Mouse (Mus musculus): ENCODE data around the gene Anxa6. TPM values are rescaled to one million over a fixed set of nuclear protein-coding genes. Genes with fewer than 3 reads are reported as not detected.

Gene Anxa6
- total RNA-seq, 4 experiments from 2014 or later = 121 to 184 (median 133) TPM

GRCm38 (mm10) chr11:54998284-54998683 is 35.0 kb downstream of the Anxa6 start:
- DNase-seq = peak; percentile 37

GRCm38 (mm10) chr11:54996176-54996575 is 37.1 kb downstream of the Anxa6 start:
- DNase-seq = no peak

GRCm38 (mm10) chr11:54989920-54990319 is 43.3 kb downstream of the Anxa6 start:
- no peak for DNase-seq

GRCm38 (mm10) chr11:54988754-54989349 is 44.4 kb downstream of the Anxa6 start:
- no peak for DNase-seq

GRCm38 (mm10) chr11:54987974-54988373 is 45.3 kb downstream of the Anxa6 start:
- no peak for DNase-seq

GRCm38 (mm10) chr11:54985086-54985485 is 48.2 kb downstream of the Anxa6 start:
- DNase-seq = no peak

- no peak for DNase-seq
Observed at GRCm38 (mm10) chr11:54984581-54984980, 48.7 kb downstream of the Anxa6 start.

GRCm38 (mm10) chr11:54984085-54984484 is 49.2 kb downstream of the Anxa6 start:
- DNase-seq = peak; percentile 42

- DNase-seq = no peak
Observed at GRCm38 (mm10) chr11:54982520-54982919, 50.7 kb downstream of the Anxa6 start.

GRCm38 (mm10) chr11:54981630-54982029 is 51.6 kb downstream of the Anxa6 start:
- DNase-seq = no peak

- DNase-seq = no peak
Observed at GRCm38 (mm10) chr11:54977385-54977937, 55.8 kb downstream of the Anxa6 start.

GRCm38 (mm10) chr11:54976351-54976750 is 56.9 kb downstream of the Anxa6 start:
- DNase-seq = no peak

- no peak for DNase-seq
Observed at GRCm38 (mm10) chr11:54975756-54976155, 57.5 kb downstream of the Anxa6 start.

GRCm38 (mm10) chr11:54975340-54975739 is 57.9 kb downstream of the Anxa6 start:
- no peak for DNase-seq

- no peak for DNase-seq
Observed at GRCm38 (mm10) chr11:54974639-54975038, 58.6 kb downstream of the Anxa6 start.

- peak; percentile 38 for DNase-seq
Observed at GRCm38 (mm10) chr11:54973481-54974212, 59.6 kb downstream of the Anxa6 start.

- DNase-seq = no peak
Observed at GRCm38 (mm10) chr11:54972789-54973188, 60.5 kb downstream of the Anxa6 start.

GRCm38 (mm10) chr11:54972049-54972723 is 61.1 kb downstream of the Anxa6 start:
- DNase-seq = no peak

GRCm38 (mm10) chr11:54971365-54972048 is 61.7 kb downstream of the Anxa6 start:
- DNase-seq = no peak

- DNase-seq = no peak
Observed at GRCm38 (mm10) chr11:54965234-54965633, 68.0 kb downstream of the Anxa6 start.

GRCm38 (mm10) chr11:54962810-54963209 is 70.4 kb downstream of the Anxa6 start, which contains the start of gene Tnip1:
Gene Tnip1 (minus strand): TSS chr11:54962917.
- DNase-seq = peak; percentile 63

- DNase-seq = no peak
Observed at GRCm38 (mm10) chr11:54961921-54962320, 71.3 kb downstream of the Anxa6 start.

Data from adrenal gland, adult 8-10 months (tissue).